Mouse (Mus musculus): ENCODE measurements around the gene Fbxo7. TPM values are rescaled to one million over a fixed set of nuclear protein-coding genes. Genes with fewer than 3 reads are reported as not detected.
A peak's percentile ranks its signal among the peaks of the same experiment; 100 is the strongest.
"Not testable (repeated sequence)": the region's sequence is repeated elsewhere in the genome, so short reads cannot be mapped to it uniquely, and the experiment has no call there.

Gene Fbxo7
- polyA plus RNA-seq, 1 experiment from 2014 or later = 13.0 TPM

DNA sequence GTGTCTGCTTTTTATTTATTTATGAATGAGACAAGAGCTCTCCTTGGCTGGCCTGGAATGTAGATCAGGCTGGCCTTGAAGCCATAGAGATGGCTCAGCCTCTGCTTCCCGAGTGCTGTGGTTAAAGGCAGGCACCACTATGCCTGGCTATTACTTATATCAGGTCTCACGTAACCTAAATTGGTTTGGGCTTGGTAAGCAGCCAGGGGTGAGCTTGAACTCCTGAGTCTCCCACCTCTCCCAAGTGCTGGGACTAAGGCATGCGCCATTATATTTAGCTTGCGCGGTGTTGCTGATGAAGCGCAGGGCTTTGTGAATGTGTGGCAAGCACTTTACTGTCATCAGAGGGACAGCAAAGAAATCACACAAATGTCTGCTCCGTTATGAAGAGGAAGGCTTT, 4.0 kb upstream of the Fbxo7 start:
- Histone ChIP-seq H3K36me3 (no peaks in the 10 kb centered on the region), H3K9ac (replicated peaks) (no peak overlapping the region), H3K27ac (replicated peaks) (no peak overlapping the region), H3K4me3 (no peak overlapping the region), H3K4me2 (replicated peaks) (no peak overlapping the region), H3K27me3 (no peaks in the 10 kb centered on the region; the same call in 1 of the 2 replicates), H3K4me1 (no peaks in the 10 kb centered on the region), H3K9me3 (no peaks in the 10 kb centered on the region)
- no peak for ATAC-seq (ENCODE audit: low FRiP score, low read depth)
- WGBS = 92% methylated on average over 7 of the region's 7 CpGs

DNA sequence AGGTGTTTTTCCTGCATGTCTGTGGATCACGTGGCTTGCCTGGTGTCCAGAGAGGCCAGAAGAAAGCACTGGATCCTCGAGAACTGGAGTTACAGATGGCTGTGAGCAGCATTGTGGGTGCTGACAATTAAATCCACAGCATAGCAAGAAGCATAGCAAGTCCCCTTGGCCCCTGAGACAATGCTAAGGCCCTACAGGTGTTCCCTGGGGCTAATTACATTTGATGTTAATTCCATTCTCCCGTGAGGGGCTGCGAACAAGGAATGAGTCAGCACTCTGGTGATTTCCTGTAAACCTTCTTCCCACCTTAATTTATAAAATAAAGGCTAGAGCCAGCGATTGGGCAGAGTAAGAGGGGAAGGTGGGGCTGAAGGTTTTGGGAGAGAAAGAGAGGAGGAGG, 3.0 kb upstream of the Fbxo7 start:
- no peak for ATAC-seq (ENCODE audit: low FRiP score, low read depth)
- Histone ChIP-seq H3K27ac (replicated peaks) (no peak overlapping the region), H3K27me3 (no peaks in the 10 kb centered on the region; the same call in 1 of the 2 replicates), H3K9ac (replicated peaks) (no peak overlapping the region), H3K4me2 (replicated peaks) (no peak overlapping the region), H3K4me1 (no peaks in the 10 kb centered on the region), H3K4me3 (no peak overlapping the region), H3K9me3 (no peaks in the 10 kb centered on the region), H3K36me3 (no peaks in the 10 kb centered on the region)
- WGBS = 34% methylated on average over 5 of the region's 5 CpGs

DNA sequence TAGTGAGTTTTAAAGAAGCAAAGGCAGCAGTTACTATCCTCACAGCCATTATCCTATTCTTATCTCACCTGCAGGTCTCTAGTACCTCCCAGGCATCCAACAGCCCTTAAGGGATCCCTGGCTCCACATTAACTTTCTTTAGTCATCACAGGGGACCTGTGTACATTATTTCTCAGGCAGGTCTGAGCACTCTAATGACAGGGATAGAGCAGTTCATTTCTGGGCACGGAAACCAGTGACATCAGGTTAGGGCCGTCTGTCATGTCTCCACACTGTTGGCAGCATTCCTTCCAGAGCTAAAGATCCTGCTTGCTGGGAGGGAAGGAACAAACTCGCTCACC, 394 bp upstream of the Fbxo7 start:
- Histone ChIP-seq H3K4me1 (no peaks in the 10 kb centered on the region), H3K9me3 (no peaks in the 10 kb centered on the region), H3K27ac (replicated peaks) (no peak overlapping the region), H3K36me3 (no peaks in the 10 kb centered on the region), H3K27me3 (no peaks in the 10 kb centered on the region; the same call in 1 of the 2 replicates), H3K4me3 (peak overlapping the region; percentile 70), H3K9ac (replicated peaks) (peak overlapping the region; percentile 65; the same call in 1 of the 2 replicates), H3K4me2 (replicated peaks) (peak overlapping the region; percentile 77)
- WGBS = 3% methylated on average over 3 of the region's 3 CpGs
- no peak for ATAC-seq (ENCODE audit: low FRiP score, low read depth)

DNA sequence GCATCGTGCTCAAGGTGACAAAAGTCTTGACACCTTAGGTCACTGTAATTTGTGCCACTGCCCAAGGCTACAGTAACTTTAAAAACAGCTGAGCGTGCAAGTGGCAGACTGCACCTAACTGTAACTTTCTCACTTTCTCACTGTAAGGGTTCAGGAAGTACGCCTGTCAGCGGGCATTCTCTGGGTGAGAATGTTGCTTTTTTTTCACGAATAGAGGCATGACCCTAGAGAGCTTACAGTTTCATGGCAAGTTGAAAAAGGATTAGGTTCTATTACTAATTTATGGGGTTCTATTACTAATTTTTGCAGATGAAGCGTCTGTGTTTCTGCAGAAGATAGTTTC, 673 bp downstream of the Fbxo7 start:
- Histone ChIP-seq H3K27ac (replicated peaks) (no peak overlapping the region), H3K27me3 (no peaks in the 10 kb centered on the region; the same call in 1 of the 2 replicates), H3K36me3 (no peaks in the 10 kb centered on the region), H3K4me2 (replicated peaks) (peak overlapping the region; percentile 77), H3K9ac (replicated peaks) (peak overlapping the region; percentile 65; the same call in 1 of the 2 replicates), H3K4me1 (no peaks in the 10 kb centered on the region), H3K4me3 (peak overlapping the region; percentile 70), H3K9me3 (no peaks in the 10 kb centered on the region)
- ATAC-seq (ENCODE audit: low FRiP score, low read depth) = no peak; the same call in 1 of the 2 replicates
- 10% methylated on average over 6 of the region's 6 CpGs for WGBS

DNA sequence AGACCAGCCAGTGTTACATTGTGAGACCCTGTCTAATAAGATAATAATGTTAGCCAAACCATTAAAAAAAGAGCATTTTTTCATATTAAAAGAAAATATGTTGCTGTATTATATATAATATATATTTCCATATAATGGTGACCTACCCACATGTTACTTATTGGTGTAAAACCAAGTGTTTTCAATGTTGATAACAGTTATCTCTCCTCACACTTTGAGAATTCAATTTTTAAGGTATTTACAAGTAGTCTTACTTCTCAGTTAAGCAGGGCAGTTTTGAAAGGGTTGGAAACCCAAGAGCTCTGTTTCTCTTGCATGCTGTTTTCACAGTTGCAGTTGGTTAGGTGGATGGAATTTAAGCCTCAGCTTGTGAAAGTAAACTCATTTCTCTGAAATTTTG, 1.4 kb downstream of the Fbxo7 start:
- no peak overlapping the region for H3K4me3 ChIP-seq
- H3K4me2 ChIP-seq (replicated peaks) = no peak overlapping the region

DNA sequence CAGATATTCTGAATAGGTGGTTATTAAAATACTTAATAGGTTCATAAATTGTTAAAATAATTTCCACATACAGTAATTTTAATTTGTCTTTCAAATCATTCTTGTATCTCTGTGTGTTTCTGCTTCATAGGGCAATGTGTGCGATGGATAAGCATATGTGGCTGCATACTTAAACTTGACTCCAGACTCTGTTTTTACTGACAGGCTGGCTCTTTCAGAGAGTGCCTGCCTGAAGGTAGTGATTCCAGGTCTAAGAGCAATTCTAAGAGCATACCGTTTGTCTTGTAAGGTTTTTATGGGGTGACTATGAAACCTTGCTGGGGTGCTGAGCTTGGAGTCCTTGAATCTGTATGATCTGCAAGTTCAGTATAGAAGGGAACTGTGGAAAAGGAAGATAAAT, 4.1 kb downstream of the Fbxo7 start:
- Histone ChIP-seq H3K27me3 (no peaks in the 10 kb centered on the region), H3K4me3 (no peak overlapping the region), H3K9me3 (no peaks in the 10 kb centered on the region), H3K27ac (replicated peaks) (no peak overlapping the region), H3K4me2 (replicated peaks) (no peak overlapping the region), H3K9ac (replicated peaks) (no peak overlapping the region), H3K36me3 (0 out of 2 replicates have a peak, but pooled peaks cover 4% of the 10 kb centered on the region), H3K4me1 (no peaks in the 10 kb centered on the region)
- ATAC-seq (ENCODE audit: low FRiP score, low read depth) = no peak
- 84% methylated on average over 2 of the region's 2 CpGs for WGBS

More for the DNA sequence above, 1.4 kb downstream of the Fbxo7 start:
- Histone ChIP-seq H3K27me3 (no peaks in the 10 kb centered on the region; the same call in 1 of the 2 replicates), H3K9me3 (no peaks in the 10 kb centered on the region), H3K36me3 (no peaks in the 10 kb centered on the region), H3K4me1 (no peaks in the 10 kb centered on the region), H3K9ac (replicated peaks) (no peak overlapping the region), H3K27ac (replicated peaks) (no peak overlapping the region)
- no peak for ATAC-seq (ENCODE audit: low FRiP score, low read depth)

DNA sequence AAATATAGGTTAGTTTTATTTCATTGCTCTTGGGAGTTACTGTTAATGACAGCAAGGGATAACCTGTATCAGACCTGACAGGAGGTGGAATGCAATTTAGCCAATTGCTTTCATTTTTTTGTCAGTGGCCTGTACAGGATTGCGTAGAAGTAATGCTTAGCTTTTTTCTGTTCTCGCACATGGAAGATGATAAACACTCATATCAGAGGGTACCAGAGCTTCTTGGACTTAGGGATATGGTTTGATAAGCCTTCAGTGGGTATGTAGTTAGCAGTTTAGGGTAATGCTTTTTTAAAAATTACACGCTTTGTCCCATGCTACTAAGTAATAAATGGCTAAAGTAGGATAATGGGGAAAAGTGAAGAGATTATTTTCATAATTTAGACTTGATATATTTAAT, 4.6 kb downstream of the Fbxo7 start:
- H3K4me1 ChIP-seq = no peaks in the 10 kb centered on the region
- H3K27me3 ChIP-seq = no peaks in the 10 kb centered on the region
- no peak overlapping the region for H3K27ac ChIP-seq (replicated peaks)
- H3K36me3 ChIP-seq = 0 out of 2 replicates have a peak, but pooled peaks cover 4% of the 10 kb centered on the region
- ATAC-seq (ENCODE audit: low FRiP score, low read depth) = no peak
- H3K9me3 ChIP-seq = no peaks in the 10 kb centered on the region
- 96% methylated on average over 3 of the region's 3 CpGs for WGBS
- H3K4me3 ChIP-seq = no peak overlapping the region
- no peak overlapping the region for H3K4me2 ChIP-seq (replicated peaks)
- H3K9ac ChIP-seq (replicated peaks) = no peak overlapping the region

DNA sequence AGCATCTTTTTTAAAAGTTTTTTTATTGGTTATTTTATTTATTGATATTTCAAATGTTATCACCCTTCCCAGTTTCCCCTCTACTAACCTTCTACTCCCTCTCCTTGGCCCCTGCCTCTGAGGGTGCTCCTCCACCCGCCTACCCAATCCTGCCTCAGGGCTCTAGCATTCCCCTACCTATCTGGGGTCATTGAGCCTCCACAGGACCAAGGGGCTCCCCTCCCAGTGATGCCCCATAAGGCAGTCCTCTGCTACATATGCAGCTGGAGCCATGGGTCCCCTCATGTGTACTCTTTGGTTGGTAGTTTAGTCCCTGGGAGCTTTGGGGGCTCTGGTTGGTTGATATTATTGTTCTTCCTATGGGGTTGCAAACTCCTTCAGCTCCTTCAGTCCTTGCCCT, 5.0 kb downstream of the Fbxo7 start:
- H3K27ac ChIP-seq (replicated peaks); H3K4me2 ChIP-seq (replicated peaks); H3K4me3 ChIP-seq; H3K9ac ChIP-seq (replicated peaks); H3K27me3 ChIP-seq; ATAC-seq (ENCODE audit: low FRiP score, low read depth); H3K4me1 ChIP-seq; H3K36me3 ChIP-seq; H3K9me3 ChIP-seq: not testable (repeated sequence)
- 67% methylated on average over 1 of the region's 1 CpGs for WGBS

DNA sequence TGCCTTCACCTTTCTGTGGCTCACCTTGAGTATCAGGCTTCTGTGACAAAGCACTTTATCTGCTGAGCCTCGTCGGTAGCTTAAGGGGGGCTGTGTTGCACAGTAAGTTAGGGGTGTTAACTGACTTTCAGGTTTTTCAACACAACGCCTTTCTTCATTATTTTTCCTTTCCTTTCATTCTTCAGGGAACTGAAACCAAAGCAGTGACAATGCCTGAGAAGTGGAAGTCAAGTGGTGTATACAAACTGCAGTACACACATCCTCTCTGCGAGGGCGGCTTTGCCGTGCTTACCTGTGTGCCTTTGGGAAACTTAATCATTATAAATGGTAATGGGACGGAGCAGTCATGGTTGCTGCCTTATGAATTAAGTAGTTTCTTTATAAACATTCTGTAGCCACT, 9.0 kb downstream of the Fbxo7 start:
- WGBS = 94% methylated on average over 7 of the region's 7 CpGs
- Histone ChIP-seq H3K4me2 (replicated peaks) (no peak overlapping the region), H3K4me1 (no peaks in the 10 kb centered on the region), H3K36me3 (0 out of 2 replicates have a peak, but pooled peaks cover 4% of the 10 kb centered on the region), H3K27me3 (no peaks in the 10 kb centered on the region), H3K4me3 (no peak overlapping the region), H3K9ac (replicated peaks) (no peak overlapping the region), H3K27ac (replicated peaks) (no peak overlapping the region), H3K9me3 (no peaks in the 10 kb centered on the region)
- ATAC-seq (ENCODE audit: low FRiP score, low read depth) = no peak

DNA sequence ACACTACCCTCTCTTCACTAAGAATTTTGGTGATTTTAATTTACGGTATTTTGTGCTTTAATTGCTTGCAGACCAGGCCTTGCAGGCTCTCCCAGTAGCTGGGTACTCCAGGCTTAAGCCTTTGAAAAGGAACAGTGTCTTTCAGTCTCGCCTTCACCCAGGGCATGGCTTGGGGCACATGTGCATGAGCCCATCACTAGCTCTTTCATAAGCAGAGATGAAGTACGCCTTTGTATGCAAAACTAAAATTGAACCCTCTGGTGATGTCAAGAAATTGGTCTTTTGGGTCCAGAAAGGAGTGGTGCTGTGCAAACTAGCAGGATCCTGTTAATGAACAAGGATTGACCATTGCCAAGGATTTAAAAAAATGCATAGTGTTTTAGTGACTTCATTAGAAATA, 10.7 kb downstream of the Fbxo7 start:
- H3K9me3 ChIP-seq = no peaks in the 10 kb centered on the region
- H3K36me3 ChIP-seq = 0 out of 2 replicates have a peak, but pooled peaks cover 4% of the 10 kb centered on the region
- H3K4me1 ChIP-seq = no peaks in the 10 kb centered on the region
- H3K27ac ChIP-seq (replicated peaks) = no peak overlapping the region
- no peak for ATAC-seq (ENCODE audit: low FRiP score, low read depth)
- 86% methylated on average over 3 of the region's 3 CpGs for WGBS
- H3K9ac ChIP-seq (replicated peaks) = no peak overlapping the region
- H3K4me2 ChIP-seq (replicated peaks) = no peak overlapping the region
- H3K4me3 ChIP-seq = no peak overlapping the region
- no peaks in the 10 kb centered on the region for H3K27me3 ChIP-seq

DNA sequence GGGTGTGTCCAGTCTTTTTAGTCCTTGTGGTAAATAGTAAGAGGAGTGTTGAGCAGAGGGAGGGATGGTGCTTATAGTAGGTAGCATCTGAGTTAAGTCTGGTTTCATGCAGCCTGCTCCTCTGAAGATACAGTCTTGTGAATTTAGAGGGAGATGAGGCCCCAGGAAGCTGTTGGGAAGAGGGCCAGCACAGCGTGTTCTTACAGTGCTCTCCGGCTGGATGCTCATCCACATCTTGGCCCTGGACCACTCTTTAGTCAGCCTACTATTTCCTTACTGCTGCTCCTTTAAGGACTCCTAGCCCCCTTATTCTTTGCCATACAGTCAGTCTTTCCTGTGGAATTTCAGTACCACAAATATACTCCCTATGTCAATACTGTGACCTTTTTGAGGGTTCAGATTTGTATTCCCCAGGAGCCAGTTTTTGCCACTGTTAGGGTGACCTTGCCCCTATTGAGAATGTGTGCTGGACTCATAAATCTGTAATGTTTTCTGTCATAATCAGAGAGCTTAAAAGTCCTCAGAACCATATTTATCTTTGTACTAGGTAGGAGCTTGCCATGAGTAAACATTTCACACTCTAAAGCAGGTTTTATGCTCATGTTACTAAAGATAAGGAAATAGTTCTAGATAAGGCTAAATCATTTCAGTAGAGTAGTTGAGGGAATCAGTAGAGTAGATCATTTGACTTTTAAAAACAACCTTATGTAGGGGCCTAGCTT, 12.4 kb downstream of the Fbxo7 start:
- Histone ChIP-seq H3K4me2 (replicated peaks) (no peak overlapping the region), H3K36me3 (0 out of 2 replicates have a peak, but pooled peaks cover 3% of the 10 kb centered on the region), H3K9me3 (no peaks in the 10 kb centered on the region), H3K27me3 (no peaks in the 10 kb centered on the region), H3K4me3 (no peak overlapping the region), H3K9ac (replicated peaks) (no peak overlapping the region), H3K27ac (replicated peaks) (no peak overlapping the region), H3K4me1 (no peaks in the 10 kb centered on the region)
- 92% methylated on average over 2 of the region's 2 CpGs for WGBS
- ATAC-seq (ENCODE audit: low FRiP score, low read depth) = no peak

DNA sequence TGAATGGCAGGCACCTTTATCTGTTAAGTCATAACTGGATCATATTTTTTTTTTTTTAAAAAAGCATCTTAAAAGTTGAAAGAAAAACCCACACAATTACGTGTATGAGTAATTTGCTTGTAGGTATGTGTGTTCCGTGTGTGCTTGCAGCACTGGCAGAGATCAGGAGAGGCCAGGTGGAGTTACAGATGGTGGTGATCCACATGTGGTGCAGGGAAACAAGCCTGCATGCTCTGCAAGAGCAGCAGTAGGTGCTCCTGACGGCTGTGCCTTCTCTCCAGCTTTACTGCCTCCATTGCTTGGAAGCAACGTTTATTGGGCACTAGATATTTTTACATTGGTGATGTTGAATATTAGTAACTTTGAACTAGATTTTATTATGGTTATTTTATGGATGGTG, 21.9 kb downstream of the Fbxo7 start:
- Histone ChIP-seq H3K27ac (replicated peaks) (no peak overlapping the region), H3K4me2 (replicated peaks) (no peak overlapping the region), H3K27me3 (no peaks in the 10 kb centered on the region), H3K9ac (replicated peaks) (no peak overlapping the region), H3K9me3 (no peaks in the 10 kb centered on the region), H3K4me3 (no peak overlapping the region), H3K36me3 (no peaks in the 10 kb centered on the region), H3K4me1 (no peaks in the 10 kb centered on the region)
- WGBS = 86% methylated on average over 4 of the region's 4 CpGs
- no peak for ATAC-seq (ENCODE audit: low FRiP score, low read depth)

DNA sequence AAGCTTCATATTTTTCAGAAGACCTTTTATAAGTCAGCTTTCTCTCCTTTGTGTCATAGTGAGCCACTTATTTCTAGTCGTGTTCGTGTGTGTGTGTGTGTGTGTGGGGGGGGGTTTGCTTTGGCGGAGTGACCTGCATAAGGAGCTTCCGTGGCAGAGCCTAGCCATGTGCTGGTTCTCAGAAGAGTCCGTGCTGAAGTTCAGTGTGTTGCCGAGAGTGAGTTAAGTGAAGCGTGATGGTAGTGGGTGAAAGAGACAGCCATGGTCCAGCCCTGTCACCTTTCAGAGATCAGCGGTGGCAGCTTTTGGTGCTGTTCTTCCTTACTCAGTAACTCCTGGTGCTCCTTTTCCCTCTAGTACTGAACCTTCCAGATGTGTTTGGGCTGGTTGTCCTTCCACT, 22.3 kb downstream of the Fbxo7 start:
- no peak overlapping the region for H3K4me3 ChIP-seq
- no peaks in the 10 kb centered on the region for H3K27me3 ChIP-seq
- H3K36me3 ChIP-seq = no peaks in the 10 kb centered on the region
- H3K4me2 ChIP-seq (replicated peaks) = no peak overlapping the region
- no peaks in the 10 kb centered on the region for H3K4me1 ChIP-seq
- H3K9me3 ChIP-seq = no peaks in the 10 kb centered on the region
- H3K27ac ChIP-seq (replicated peaks) = no peak overlapping the region
- no peak for ATAC-seq (ENCODE audit: low FRiP score, low read depth)
- 81% methylated on average over 8 of the region's 8 CpGs for WGBS
- no peak overlapping the region for H3K9ac ChIP-seq (replicated peaks)

Data from midbrain, embryonic 12.5 days (tissue).